Mouse (Mus musculus): Measurements from ENCODE around the gene Erp27. TPM values are rescaled to one million over a fixed set of nuclear protein-coding genes. Genes with fewer than 3 reads are reported as not detected.
A peak's percentile ranks its signal among the peaks of the same experiment; 100 is the strongest.

Gene Erp27
- polyA plus RNA-seq, 1 experiment from 2014 or later = 0.80 TPM

DNA sequence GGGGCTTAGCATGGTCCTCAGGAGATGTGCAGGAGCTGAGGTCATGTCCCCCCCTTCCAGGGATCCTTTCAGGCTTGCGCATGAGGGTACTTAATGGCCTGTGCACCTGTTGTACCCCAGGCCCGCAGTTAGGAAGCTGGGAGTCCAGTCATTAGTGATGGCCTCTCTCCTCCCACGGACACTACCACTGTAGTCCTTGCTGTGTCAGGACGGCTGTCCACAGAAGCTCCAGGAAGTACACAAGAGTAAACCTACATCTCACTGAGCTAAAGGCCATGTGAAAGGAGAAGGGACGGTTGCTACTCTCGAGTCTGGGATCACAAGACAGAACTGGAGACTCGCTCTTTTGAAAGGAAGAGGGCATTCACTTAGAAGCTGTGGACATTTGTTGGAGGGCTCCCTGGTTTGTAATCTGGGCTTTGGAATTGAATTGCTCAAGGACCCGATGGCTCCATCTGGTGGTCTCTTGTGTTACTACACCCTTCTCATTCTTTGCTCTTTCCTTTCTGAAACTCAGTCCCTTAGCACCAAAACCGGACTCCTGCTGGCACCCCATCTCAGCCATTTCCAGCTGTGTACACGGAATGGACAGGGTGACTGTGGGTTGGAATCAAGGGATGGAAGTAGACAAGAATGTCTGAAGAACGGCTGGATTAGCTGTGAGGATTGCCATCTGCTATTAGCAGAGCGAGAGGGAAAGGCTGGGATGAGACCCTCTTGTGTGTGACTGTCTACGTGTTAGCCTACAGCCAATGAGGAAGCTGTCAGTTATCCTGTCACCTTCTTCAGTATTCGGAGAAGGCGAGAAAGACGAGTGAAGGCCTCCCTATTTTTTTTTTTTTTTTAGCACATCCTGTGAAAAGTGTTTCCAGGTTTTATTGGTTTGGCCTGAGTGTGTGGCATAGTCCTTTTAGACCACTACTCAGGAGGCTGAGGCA is 1.4 kb downstream of the Erp27 start:
- H3K27ac ChIP-seq (replicated peaks) = no peak overlapping the region

DNA sequence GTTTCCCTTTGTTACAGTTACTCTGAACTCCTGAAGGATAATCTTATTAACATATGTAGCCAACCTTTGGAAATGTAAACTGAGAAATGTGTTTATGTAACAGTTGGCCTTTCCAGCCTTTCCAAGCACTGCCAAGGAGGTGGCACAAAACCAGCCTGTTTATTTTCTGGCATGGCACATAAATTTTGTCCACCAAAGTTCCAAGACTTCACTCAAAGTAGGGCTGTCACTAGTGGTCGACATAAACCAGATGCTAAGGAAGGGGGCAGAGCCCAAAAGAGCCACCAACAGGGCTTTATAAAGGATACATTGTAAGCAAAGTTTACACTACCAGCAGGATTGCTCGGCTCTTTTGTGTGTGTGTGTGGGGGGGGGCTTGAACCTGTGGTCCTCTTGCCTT is 4.1 kb downstream of the Erp27 start:
- no peak overlapping the region for H3K4me2 ChIP-seq
- WGBS = 27% methylated on average over 2 of the region's 2 CpGs

More for the DNA sequence above, 1.4 kb downstream of the Erp27 start:
- no peak for ATAC-seq (ENCODE audit: extremely low read depth, insufficient number of reproducible peaks, low FRiP score, low TSS enrichment)
- H3K36me3 ChIP-seq = peaks cover 13% of the 10 kb centered on the region
- peak overlapping the region; percentile 53 for H3K9ac ChIP-seq
- 37% methylated on average over 16 of the region's 16 CpGs for WGBS
- no peak overlapping the region for H3K4me2 ChIP-seq
- H3K9me3 ChIP-seq = no peaks in the 10 kb centered on the region
- H3K4me3 ChIP-seq = no peak overlapping the region
- no peaks in the 10 kb centered on the region for H3K27me3 ChIP-seq (replicated peaks)
- H3K4me1 ChIP-seq = peaks cover 25% of the 10 kb centered on the region

DNA sequence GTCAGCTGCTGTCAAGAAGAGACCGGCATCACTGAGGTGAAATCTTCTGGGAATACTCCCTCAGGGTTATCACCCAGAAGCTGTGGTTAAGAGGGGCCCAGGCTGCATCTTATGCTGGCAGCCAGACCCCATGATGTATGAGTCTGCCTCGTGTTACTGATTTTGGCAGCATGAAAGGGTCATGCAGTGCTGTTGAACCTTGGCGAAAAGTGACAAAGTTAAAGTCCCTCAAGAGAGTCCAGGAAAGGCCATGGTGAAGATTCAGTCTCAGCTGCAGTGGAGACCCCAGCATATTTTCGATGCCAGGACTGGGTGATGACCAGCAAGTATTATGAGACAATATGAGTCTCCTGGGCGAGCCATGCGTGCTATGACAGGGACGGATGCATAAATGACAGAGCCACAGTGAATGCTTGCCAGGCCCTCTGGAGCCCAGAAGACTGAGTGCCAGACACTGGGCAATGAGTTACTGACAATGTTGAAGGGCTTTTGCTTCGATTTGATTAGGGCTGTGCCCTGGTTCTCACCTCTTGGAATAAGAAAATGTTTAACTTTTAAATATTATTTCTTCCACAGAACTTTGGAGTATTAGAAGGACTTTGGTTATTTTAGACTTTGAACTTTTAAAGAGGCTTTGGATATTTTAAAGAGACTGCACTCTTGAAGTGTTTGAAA is 6.1 kb downstream of the Erp27 start:
- ATAC-seq (ENCODE audit: extremely low read depth, insufficient number of reproducible peaks, low FRiP score, low TSS enrichment) = no peak
- WGBS = 68% methylated on average over 8 of the region's 8 CpGs
- Histone ChIP-seq H3K36me3 (no peaks in the 10 kb centered on the region), H3K27ac (replicated peaks) (no peak overlapping the region), H3K27me3 (replicated peaks) (no peaks in the 10 kb centered on the region), H3K9me3 (no peaks in the 10 kb centered on the region), H3K9ac (no peak overlapping the region), H3K4me3 (no peak overlapping the region), H3K4me2 (no peak overlapping the region), H3K4me1 (peaks cover 22% of the 10 kb centered on the region)

More for the DNA sequence above, 4.1 kb downstream of the Erp27 start:
- Histone ChIP-seq H3K36me3 (no peaks in the 10 kb centered on the region; the same call in 1 of the 2 replicates), H3K27ac (replicated peaks) (peak overlapping the region; percentile 61; the same call in 1 of the 2 replicates), H3K9ac (no peak overlapping the region), H3K27me3 (replicated peaks) (no peaks in the 10 kb centered on the region), H3K4me3 (no peak overlapping the region), H3K9me3 (no peaks in the 10 kb centered on the region), H3K4me1 (peaks cover 27% of the 10 kb centered on the region)
- no peak for ATAC-seq (ENCODE audit: extremely low read depth, insufficient number of reproducible peaks, low FRiP score, low TSS enrichment)

DNA sequence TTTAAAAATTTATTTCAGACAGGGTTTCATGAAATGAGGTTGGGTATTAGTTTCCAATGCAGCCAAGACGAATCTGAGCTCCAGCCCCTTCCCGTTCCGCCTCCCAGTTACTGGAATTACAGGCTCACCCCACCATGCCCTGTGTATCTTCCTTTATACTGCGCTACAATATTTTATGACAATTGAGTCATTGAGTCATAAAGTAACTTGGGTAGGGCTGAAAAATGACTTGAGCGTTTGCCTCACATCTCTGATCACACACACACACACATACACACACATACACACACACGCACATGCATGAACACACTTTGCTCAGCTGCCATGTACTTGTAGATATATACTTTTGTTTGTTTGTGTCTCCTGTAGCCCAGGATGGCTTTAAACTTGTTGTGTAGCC is 7.7 kb downstream of the Erp27 start:
- WGBS = 96% methylated on average over 6 of the region's 6 CpGs
- Histone ChIP-seq H3K9ac (no peak overlapping the region), H3K4me2 (no peak overlapping the region), H3K9me3 (no peaks in the 10 kb centered on the region), H3K27me3 (replicated peaks) (no peaks in the 10 kb centered on the region), H3K36me3 (no peaks in the 10 kb centered on the region), H3K27ac (replicated peaks) (no peak overlapping the region; the same call in 1 of the 2 replicates), H3K4me1 (peaks cover 27% of the 10 kb centered on the region), H3K4me3 (no peak overlapping the region)
- ATAC-seq (ENCODE audit: extremely low read depth, insufficient number of reproducible peaks, low FRiP score, low TSS enrichment) = no peak

DNA sequence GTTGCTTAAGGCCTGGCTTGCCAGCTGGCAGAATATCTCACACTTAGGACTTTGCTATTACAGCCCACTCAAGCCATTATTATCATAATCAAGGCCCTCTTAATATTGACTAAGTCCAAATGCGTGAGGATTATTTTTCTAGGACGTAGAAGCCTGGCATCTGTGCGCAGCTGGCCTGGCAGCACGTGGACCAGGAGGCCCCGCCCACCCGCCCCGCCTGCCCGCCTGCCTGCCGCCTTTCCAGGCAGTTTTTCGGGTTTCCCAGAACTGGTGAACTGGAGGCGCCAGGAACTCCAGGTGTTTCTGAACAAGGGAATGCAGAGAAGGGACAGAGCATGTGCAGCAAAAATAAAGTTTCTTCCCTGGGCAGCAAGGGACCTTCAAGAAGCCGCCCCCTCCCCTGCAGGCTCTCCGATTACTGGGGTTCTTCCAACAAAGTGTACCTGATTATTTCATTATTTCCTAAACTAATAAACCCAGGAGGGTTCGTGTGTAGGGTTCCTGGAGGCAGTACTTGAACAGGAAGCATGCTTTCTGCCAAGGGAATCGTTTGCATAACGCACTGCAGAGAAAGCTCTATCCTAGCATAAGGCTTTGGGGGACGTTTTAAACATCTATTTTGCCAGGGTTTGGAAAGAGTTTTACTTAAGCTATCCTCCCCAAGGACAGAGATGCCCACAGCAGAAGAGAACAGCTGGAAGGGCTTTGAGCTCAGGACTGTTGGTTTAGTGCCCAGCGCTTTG is 8.4 kb downstream of the Erp27 start:
- peak overlapping the region; percentile 21 for H3K27ac ChIP-seq (replicated peaks)
- no peaks in the 10 kb centered on the region for H3K9me3 ChIP-seq
- H3K36me3 ChIP-seq = no peaks in the 10 kb centered on the region
- peaks cover 27% of the 10 kb centered on the region for H3K4me1 ChIP-seq
- 20% methylated on average over 18 of the region's 18 CpGs for WGBS
- peak overlapping the region; percentile 64 for H3K9ac ChIP-seq
- H3K4me2 ChIP-seq = peak overlapping the region; percentile 63
- ATAC-seq (ENCODE audit: extremely low read depth, insufficient number of reproducible peaks, low FRiP score, low TSS enrichment) = no peak
- no peaks in the 10 kb centered on the region for H3K27me3 ChIP-seq (replicated peaks)
- peak overlapping the region; percentile 28 for H3K4me3 ChIP-seq

DNA sequence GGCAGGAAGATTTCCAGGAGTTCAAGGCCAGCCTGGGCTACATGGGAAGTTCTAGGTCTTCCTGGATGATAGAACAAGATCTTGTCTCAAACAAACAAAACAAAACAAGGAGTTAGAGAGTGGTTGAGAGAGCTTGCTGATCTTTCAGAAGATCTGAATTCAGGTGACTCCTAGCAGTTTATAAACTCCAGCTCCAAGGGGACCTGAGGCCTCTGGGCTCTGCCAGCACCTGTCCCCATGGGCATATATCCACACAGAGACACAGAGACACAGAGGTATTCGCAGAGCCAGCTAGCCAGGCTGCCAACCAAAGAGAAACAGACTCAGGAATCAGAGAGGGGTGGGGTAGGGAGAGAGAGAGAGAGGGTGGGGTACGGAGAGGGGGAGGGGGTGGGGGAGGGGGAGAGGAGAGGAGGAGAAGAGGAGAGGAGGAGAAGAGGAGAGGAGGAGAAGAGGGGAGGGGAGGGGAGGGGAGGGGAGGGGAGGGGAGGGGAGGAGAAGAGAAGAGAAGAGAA is 9.2 kb downstream of the Erp27 start:
- Histone ChIP-seq H3K4me2 (no peak overlapping the region), H3K9me3 (no peaks in the 10 kb centered on the region), H3K27me3 (replicated peaks) (0 out of 2 replicates have a peak, but pooled peaks cover 2% of the 10 kb centered on the region), H3K4me1 (peaks cover 22% of the 10 kb centered on the region), H3K27ac (replicated peaks) (no peak overlapping the region), H3K9ac (no peak overlapping the region), H3K4me3 (no peak overlapping the region), H3K36me3 (no peaks in the 10 kb centered on the region)
- ATAC-seq (ENCODE audit: extremely low read depth, insufficient number of reproducible peaks, low FRiP score, low TSS enrichment) = no peak
- WGBS = 82% methylated on average over 1 of the region's 2 CpGs

DNA sequence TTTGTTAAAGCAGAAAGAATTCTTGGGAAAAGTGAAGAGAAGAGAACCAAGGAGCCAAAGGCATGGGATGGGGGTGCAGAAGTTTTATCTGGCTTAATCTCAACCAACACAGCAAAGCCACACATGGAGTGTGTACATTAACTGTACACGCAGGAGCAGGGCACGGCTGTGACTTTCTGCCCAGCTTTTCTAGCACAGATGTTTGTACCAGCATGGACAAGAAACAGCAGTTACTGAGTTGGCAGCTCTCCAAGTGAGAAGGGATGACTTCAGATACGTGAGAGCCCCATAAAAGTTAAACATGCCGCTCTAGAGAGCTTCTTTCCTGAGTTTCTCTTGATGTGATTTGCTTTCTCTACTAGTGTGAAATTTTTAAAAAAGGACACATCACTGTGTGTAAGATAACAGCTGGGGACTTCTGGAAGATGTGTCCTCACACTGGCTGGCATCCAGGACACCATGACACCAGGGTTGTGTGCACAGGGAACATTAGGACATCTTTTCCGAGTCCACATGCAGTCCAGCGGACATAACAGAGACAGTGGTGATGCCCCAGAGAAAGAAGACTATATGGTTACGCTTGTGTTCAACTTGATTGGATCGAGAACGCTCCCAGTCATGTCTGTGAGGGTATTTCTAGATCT is 11.6 kb downstream of the Erp27 start:
- 0 out of 2 replicates have a peak, but pooled peaks cover 3% of the 10 kb centered on the region for H3K27me3 ChIP-seq (replicated peaks)
- no peak for ATAC-seq (ENCODE audit: extremely low read depth, insufficient number of reproducible peaks, low FRiP score, low TSS enrichment)
- H3K4me3 ChIP-seq = no peak overlapping the region
- H3K4me2 ChIP-seq = no peak overlapping the region
- H3K4me1 ChIP-seq = peaks cover 36% of the 10 kb centered on the region
- no peaks in the 10 kb centered on the region for H3K36me3 ChIP-seq
- H3K9ac ChIP-seq = no peak overlapping the region
- WGBS = 52% methylated on average over 9 of the region's 9 CpGs
- no peaks in the 10 kb centered on the region for H3K9me3 ChIP-seq
- peak overlapping the region; percentile 48 for H3K27ac ChIP-seq (replicated peaks)

DNA sequence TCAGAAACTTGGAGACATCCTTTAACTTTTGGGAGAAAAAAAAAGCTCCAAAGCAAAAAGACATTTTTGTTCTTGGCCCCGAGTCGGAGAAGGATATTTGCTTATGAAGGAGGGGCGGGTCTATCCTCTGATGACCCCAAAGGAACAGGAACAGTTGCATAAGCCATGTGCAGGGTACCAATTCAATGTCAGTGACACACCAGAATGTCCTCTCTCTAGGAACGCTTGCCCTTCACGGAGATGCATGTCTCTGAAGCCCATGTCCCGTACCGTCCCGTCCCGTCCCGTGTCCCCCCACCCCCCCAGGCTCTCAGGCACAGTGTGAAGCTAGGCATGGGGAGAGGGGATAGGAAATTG is 15.1 kb downstream of the Erp27 start:
- Histone ChIP-seq H3K4me3 (no peak overlapping the region), H3K36me3 (no peaks in the 10 kb centered on the region), H3K4me1 (peaks cover 42% of the 10 kb centered on the region), H3K27me3 (replicated peaks) (0 out of 2 replicates have a peak, but pooled peaks cover 3% of the 10 kb centered on the region), H3K27ac (replicated peaks) (no peak overlapping the region), H3K4me2 (no peak overlapping the region), H3K9me3 (no peaks in the 10 kb centered on the region), H3K9ac (no peak overlapping the region)
- ATAC-seq (ENCODE audit: extremely low read depth, insufficient number of reproducible peaks, low FRiP score, low TSS enrichment) = no peak
- 77% methylated on average over 10 of the region's 10 CpGs for WGBS

DNA sequence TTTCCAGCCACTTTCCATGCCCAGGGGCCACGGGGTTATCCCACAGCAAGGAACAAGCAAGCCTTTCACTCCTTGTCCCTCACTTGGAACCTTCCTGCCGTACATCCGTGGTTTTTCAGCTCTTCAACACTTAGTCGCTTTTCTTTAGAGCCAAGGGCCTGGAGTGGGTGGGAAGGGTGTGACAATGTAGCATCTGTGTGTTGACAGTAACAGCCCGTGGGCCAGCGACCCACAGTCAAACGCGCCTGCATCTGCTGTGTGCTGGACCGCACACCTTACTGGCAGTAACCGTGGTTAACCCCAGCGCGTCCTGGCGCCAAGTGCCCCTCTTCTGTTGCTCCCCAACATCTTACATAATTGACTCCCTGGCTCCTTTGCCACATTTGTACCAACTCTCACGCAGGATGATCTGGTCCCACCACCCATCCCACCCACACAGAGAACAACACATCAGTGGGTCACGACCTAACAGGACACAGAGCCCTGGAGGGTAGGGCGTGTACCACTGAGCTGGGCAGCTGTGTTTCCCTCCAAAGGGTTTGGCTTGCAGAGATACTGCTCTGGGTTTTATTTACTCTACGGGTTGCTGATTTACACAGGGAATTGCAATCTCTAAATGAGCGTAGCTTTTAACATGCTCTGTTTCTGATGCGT is 15.6 kb downstream of the Erp27 start:
- no peak overlapping the region for H3K4me3 ChIP-seq
- no peaks in the 10 kb centered on the region for H3K9me3 ChIP-seq
- H3K36me3 ChIP-seq = no peaks in the 10 kb centered on the region
- H3K27ac ChIP-seq (replicated peaks) = no peak overlapping the region
- 0 out of 2 replicates have a peak, but pooled peaks cover 3% of the 10 kb centered on the region for H3K27me3 ChIP-seq (replicated peaks)
- WGBS = 68% methylated on average over 19 of the region's 19 CpGs
- H3K4me2 ChIP-seq = no peak overlapping the region
- ATAC-seq (ENCODE audit: extremely low read depth, insufficient number of reproducible peaks, low FRiP score, low TSS enrichment) = no peak
- H3K4me1 ChIP-seq = peaks cover 42% of the 10 kb centered on the region
- no peak overlapping the region for H3K9ac ChIP-seq

DNA sequence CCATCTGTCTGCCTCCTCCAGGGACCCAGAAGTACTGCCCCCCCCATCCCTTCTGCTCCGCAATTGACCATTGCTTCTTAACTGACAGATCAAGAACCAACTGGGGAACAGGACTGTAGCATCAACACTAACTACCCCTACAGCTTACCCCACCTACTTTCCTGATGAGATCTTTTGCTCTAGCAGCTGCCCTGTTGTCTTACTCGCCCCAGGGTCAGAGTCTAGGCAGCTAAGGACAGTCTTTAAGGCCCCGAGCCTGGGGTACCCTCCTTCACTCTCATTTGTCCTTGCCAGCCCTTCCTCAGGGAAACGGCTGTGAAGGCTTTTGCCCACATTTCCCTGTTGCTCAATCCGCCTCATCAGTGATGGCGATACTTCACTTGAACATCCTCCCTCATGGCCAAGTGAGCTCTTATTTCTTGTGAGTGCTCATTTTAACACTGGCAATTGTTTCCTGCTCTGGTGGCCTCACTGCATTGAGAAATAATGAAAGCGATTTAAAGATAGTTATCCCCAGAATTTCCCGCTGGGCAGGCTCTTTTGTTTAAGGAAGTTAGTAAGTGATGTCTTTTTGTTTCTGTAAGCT is 18.0 kb downstream of the Erp27 start:
- Histone ChIP-seq H3K9me3 (no peaks in the 10 kb centered on the region), H3K36me3 (no peaks in the 10 kb centered on the region), H3K4me1 (peaks cover 32% of the 10 kb centered on the region), H3K4me2 (no peak overlapping the region), H3K27ac (replicated peaks) (no peak overlapping the region), H3K27me3 (replicated peaks) (0 out of 2 replicates have a peak, but pooled peaks cover 3% of the 10 kb centered on the region), H3K4me3 (no peak overlapping the region), H3K9ac (no peak overlapping the region)
- 60% methylated on average over 8 of the region's 8 CpGs for WGBS
- ATAC-seq (ENCODE audit: extremely low read depth, insufficient number of reproducible peaks, low FRiP score, low TSS enrichment) = no peak
